Mouse (Mus musculus) spleen, adult 10 weeks (tissue): Measurements from ENCODE around the gene Jrkl. TPM values are rescaled to one million over a fixed set of nuclear protein-coding genes. Genes with fewer than 3 reads are reported as not detected.

ENCODE experiments used
- polyA plus RNA-seq: library from polyadenylated mRNA; stranded (reverse); fragments of 350-450 nt; fragmentation: Illumina TruSeq; extraction: RNeasy Lipid Tissue Mini Kit (QIAGEN cat#74804); gene quantifications from one replicate; pipeline ENCODE4 v1.2.3, GENCODE M21; 2015; ENCODE audit warnings: low replicate concordance; ENCODE audit not compliant: insufficient read depth

Jrkl gene
- polyA plus RNA-seq: 28.5 TPM

GRCm38 (mm10) chr9:13245481-13245880, at the start of gene Jrkl:
Jrkl (minus strand) TSS chr9:13245829.

DNA sequence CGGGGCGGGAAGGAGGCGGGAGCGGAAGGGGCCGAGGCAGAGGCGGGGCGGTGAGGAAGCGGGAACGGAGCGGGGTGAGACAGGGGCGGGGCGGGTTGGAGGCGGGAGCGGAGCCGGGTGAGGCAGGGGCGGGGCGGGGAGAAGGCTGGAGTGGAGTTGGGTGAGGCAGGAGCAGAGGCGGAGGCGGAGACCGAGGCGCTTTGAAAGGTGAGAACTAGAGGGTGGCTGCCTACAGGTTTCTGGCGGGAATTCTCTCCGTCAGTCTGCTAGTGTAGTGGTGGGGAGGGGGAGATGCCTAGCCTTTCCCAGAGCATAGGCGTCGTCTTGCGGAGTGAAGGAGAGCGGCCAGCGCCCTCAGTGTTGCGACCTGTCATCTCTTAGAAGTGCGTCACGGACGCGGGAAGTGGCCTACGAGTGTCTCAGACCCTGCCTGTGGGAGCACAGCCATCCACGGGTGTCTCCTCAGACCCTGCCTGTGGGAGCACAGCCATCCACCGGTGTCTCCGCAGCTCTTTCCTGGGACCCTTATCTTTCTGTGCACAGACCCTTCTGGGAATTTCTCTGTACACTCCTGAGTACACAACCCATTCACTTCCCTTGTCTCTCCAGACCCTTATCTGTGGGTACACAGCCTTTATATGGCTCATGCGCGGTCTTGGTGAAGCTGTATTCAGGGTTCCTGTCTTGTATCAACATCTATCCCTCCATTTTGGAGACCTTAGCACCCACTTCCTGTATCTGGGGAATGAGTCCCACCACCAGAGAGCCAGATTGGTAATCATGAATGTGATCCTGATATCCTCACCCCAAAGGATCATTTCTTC, 1.4 kb upstream of the Jrkl start, which contains the start of gene Ccdc82:
TSS of gene Ccdc82 (plus strand) at position 141 of the 824 bp plus-strand sequence.

Other genes starting within 250 kb of the Jrkl start
- 68.9 TPM for gene Ccdc82, start 1.1 kb upstream of the Jrkl start, polyA plus RNA-seq
- gene Maml2, start 52.1 kb upstream of the Jrkl start, polyA plus RNA-seq: 24.4 TPM
- gene Gm17571, start 200.9 kb upstream of the Jrkl start, polyA plus RNA-seq: not detected